Mouse (Mus musculus) G1E (cell line): Measurements from ENCODE around the gene Sec13. TPM values are rescaled to one million over a fixed set of nuclear protein-coding genes. Genes with fewer than 3 reads are reported as not detected.

Experiments used
- ATAC-seq: 2 replicates; pipeline ENCODE4 v1.8.0; 2016; ENCODE audit warnings: mild to moderate bottlenecking; ENCODE audit not compliant: insufficient number of reproducible peaks, poor library complexity, low FRiP score, severe bottlenecking; ENCODE audit errors: extremely low read depth
- DNase-seq: peaks from one replicate; pipeline ENCODE4 v3.0.0; 2012; ENCODE audit warnings: low spot score
- H3K27me3 ChIP-seq: 2 replicates; pipeline ENCODE4 v1.6.1; 2012; ENCODE audit warnings: mild to moderate bottlenecking, low read length, inconsistent platforms; ENCODE audit not compliant: insufficient read depth
- H3K36me3 ChIP-seq: replicated peaks from 2 replicates; pipeline ENCODE3; 2012; ENCODE audit warnings: mild to moderate bottlenecking, inconsistent platforms
- H3K4me1 ChIP-seq: 2 replicates; pipeline ENCODE4 v1.6.1; 2012; ENCODE audit warnings: low read depth, low read length, inconsistent platforms, mixed read lengths; ENCODE audit not compliant: insufficient read depth
- H3K4me3 ChIP-seq: 2 replicates; pipeline ENCODE4 v1.5.1; 2012; ENCODE audit warnings: low read depth, mild to moderate bottlenecking, inconsistent platforms, low read length, moderate library complexity, mixed read lengths
- H3K9me3 ChIP-seq: replicated peaks from 2 replicates; pipeline ENCODE4 v1.6.1; 2012; ENCODE audit warnings: inconsistent platforms
- CTCF ChIP-seq: IDR thresholded peaks from 2 replicates; pipeline ENCODE4 v1.5.1; 2012; ENCODE audit warnings: low read depth, low read length, inconsistent platforms, mixed read lengths
- GATA1 ChIP-seq: IDR thresholded peaks from 2 replicates; pipeline ENCODE4 v1.6.1; 2012; ENCODE audit warnings: borderline replicate concordance, low read length, inconsistent platforms, mixed read lengths
- GATA2 ChIP-seq: IDR thresholded peaks from 2 replicates; pipeline ENCODE4 v1.6.1; 2012; ENCODE audit warnings: low read depth, low read length, inconsistent platforms, borderline replicate concordance
- POLR2AphosphoS5 ChIP-seq: IDR thresholded peaks from 2 replicates; pipeline ENCODE4 v1.6.1; 2012; ENCODE audit warnings: low read depth, low read length, inconsistent platforms; ENCODE audit not compliant: insufficient replicate concordance
- TAL1 ChIP-seq: conservative IDR thresholded peaks from 2 replicates; pipeline ENCODE4 v1.6.1; 2012; ENCODE audit warnings: low read depth, low read length, inconsistent platforms, mixed read lengths
- polyA plus RNA-seq: library from polyadenylated mRNA; stranded (reverse); fragments of >175 nt; gene quantifications from 2 replicates; pipeline ENCODE4 v1.2.3, GENCODE M21; 2012
- total RNA-seq, 2 experiments: library from RNA; stranded (forward) in 1 of 2; stranded (reverse) in 1 of 2; fragments of 200-1000 nt in 1 of 2; fragments of >200 nt in 1 of 2; fragmentation: Nextera tagmentation in 1 of 2; gene quantifications; 2 replicates each; pipeline ENCODE4 v1.2.3; 2014 to 2017

Gene Sec13
- total RNA-seq (2014; fragmentation: Nextera tagmentation) (71.9 and 73.3 TPM in 2 replicates), total RNA-seq (2017) (172 and 185 TPM in 2 replicates), polyA plus RNA-seq (17.7 and 30.9 TPM in 2 replicates)

GRCm38 (mm10) chr6:113740236-113741217 is at the start of gene Sec13:
Gene Sec13, minus strand, starts transcription at chr6:113740743.
- H3K36me3 ChIP-seq = peaks cover 36% of the 10 kb centered on the region

GRCm38 (mm10) chr6:113787459-113787968 is 47.0 kb upstream of the Sec13 start:
- no peak for ATAC-seq
- no peaks in the 10 kb centered on the region for H3K27me3 ChIP-seq

More at GRCm38 (mm10) chr6:113740236-113741217, at the start of gene Sec13:
- peaks cover 26% of the 10 kb centered on the region for H3K4me1 ChIP-seq
- H3K27me3 ChIP-seq = peaks cover 2% of the 10 kb centered on the region
- peak; percentile 74 for DNase-seq
- TF ChIP-seq POLR2AphosphoS5 (no peak), CTCF (no peak), GATA2 (no peak), GATA1 (no peak), TAL1 (no peak)
- peak within 1 kb of the TSS; percentile 79 for H3K4me3 ChIP-seq
- H3K9me3 ChIP-seq = no peaks in the 10 kb centered on the region
- ATAC-seq = peak; percentile 94

GRCm38 (mm10) chr6:113785658-113786057 is 45.1 kb upstream of the Sec13 start:
- TF ChIP-seq GATA2 = no peak
- TF ChIP-seq CTCF = no peak
- TF ChIP-seq POLR2AphosphoS5 = no peak
- TF ChIP-seq GATA1 = no peak
- no peak for TF ChIP-seq TAL1
- ATAC-seq = no peak
- no peaks in the 10 kb centered on the region for H3K27me3 ChIP-seq
- H3K4me3 ChIP-seq = no peak overlapping the region
- no peaks in the 10 kb centered on the region for H3K4me1 ChIP-seq
- DNase-seq = no peak
- no peaks in the 10 kb centered on the region for H3K36me3 ChIP-seq
- peaks cover 13% of the 10 kb centered on the region for H3K9me3 ChIP-seq

More at GRCm38 (mm10) chr6:113787459-113787968, 47.0 kb upstream of the Sec13 start:
- no peak overlapping the region for H3K4me3 ChIP-seq
- TF ChIP-seq GATA2 (no peak), GATA1 (no peak), CTCF (no peak), TAL1 (no peak), POLR2AphosphoS5 (no peak)
- H3K36me3 ChIP-seq = no peaks in the 10 kb centered on the region
- DNase-seq = no peak
- no peaks in the 10 kb centered on the region for H3K4me1 ChIP-seq
- 0 out of 2 replicates have a peak, but pooled peaks cover 3% of the 10 kb centered on the region for H3K9me3 ChIP-seq

GRCm38 (mm10) chr6:113778229-113778753 is 37.7 kb upstream of the Sec13 start:
- ATAC-seq (no peak), DNase-seq (no peak)
- Histone ChIP-seq H3K36me3 (no peaks in the 10 kb centered on the region), H3K4me1 (no peaks in the 10 kb centered on the region), H3K4me3 (no peak overlapping the region), H3K9me3 (peaks cover 11% of the 10 kb centered on the region), H3K27me3 (no peaks in the 10 kb centered on the region)
- TF ChIP-seq POLR2AphosphoS5 = no peak
- TF ChIP-seq CTCF = no peak
- TF ChIP-seq GATA1 = no peak
- no peak for TF ChIP-seq TAL1
- TF ChIP-seq GATA2 = no peak

- Histone ChIP-seq H3K27me3 (no peaks in the 10 kb centered on the region), H3K36me3 (no peaks in the 10 kb centered on the region)
- TF ChIP-seq GATA1 (no peak), POLR2AphosphoS5 (no peak), GATA2 (no peak), TAL1 (no peak), CTCF (no peak)
Observed at GRCm38 (mm10) chr6:113768804-113769203, 28.3 kb upstream of the Sec13 start.

GRCm38 (mm10) chr6:113761644-113762043 is 21.1 kb upstream of the Sec13 start:
- no peaks in the 10 kb centered on the region for H3K4me1 ChIP-seq
- H3K4me3 ChIP-seq = no peak overlapping the region
- H3K9me3 ChIP-seq = no peaks in the 10 kb centered on the region
- peaks cover 5% of the 10 kb centered on the region; the same call in 1 of the 2 replicates for H3K27me3 ChIP-seq
- no peaks in the 10 kb centered on the region for H3K36me3 ChIP-seq
- TF ChIP-seq GATA2 (no peak), CTCF (peak; percentile 78; the same call in 1 of the 2 replicates), GATA1 (no peak), POLR2AphosphoS5 (no peak)
- DNase-seq (peak; percentile 44), ATAC-seq (peak; percentile 59)

More at GRCm38 (mm10) chr6:113768804-113769203, 28.3 kb upstream of the Sec13 start:
- DNase-seq (no peak), ATAC-seq (no peak)
- H3K9me3 ChIP-seq = no peaks in the 10 kb centered on the region
- H3K4me1 ChIP-seq = no peaks in the 10 kb centered on the region
- no peak overlapping the region for H3K4me3 ChIP-seq
